Mouse (Mus musculus) olfactory bulb, adult 2 months (tissue): Measurements from ENCODE around the gene Igfals.

Experiments
- CTCF ChIP-seq: fragments of 200-500 bp; IDR thresholded peaks from 2 replicates; pipeline ENCODE4 v1.5.1; 2012; ENCODE audit warnings: low read depth, mild to moderate bottlenecking, low read length, moderate library complexity; ENCODE audit not compliant: insufficient read depth
- POLR2A ChIP-seq: fragments of 200-500 bp; IDR thresholded peaks from 2 replicates; pipeline ENCODE4 v1.6.1; 2012; ENCODE audit warnings: mild to moderate bottlenecking, low read depth, low read length, moderate library complexity; ENCODE audit not compliant: insufficient read depth

DNA sequence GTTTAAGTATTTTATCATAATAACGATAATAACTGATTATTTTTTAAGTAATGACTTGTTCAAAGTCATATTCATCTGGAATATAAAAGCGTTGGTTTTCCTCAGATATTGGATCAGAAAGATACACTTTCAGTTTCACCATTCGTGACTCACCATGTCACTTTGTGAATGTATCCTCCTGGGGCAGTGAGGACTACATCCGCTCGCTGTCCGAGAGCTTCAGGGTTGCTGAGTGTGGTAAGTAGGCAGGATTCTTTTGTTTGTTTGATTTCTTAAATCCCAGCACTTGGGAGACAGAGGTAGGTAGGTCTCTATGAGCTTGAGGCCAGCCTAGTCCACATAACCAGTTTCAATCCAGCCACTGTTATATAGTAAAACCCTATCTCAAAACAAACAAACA, 47.6 kb upstream of the Igfals start:
- TF ChIP-seq CTCF (no peak), POLR2A (no peak)
